Mouse (Mus musculus): ENCODE measurements around the gene Tmie. TPM values are rescaled to one million over a fixed set of nuclear protein-coding genes. Genes with fewer than 3 reads are reported as not detected.

Gene Tmie
- 0.61 and 1.1 TPM in 2 replicates for polyA plus RNA-seq (2012; rRNA removed)

GRCm38 (mm10) chr9:110879998-110880561 lies at the start of gene Tmie:
Gene Tmie (minus strand): TSS chr9:110880113.
- DNase-seq (ENCODE audit: low read depth) = peak; percentile 15
- TF ChIP-seq POLR2A (IDR thresholded peaks at IDR 0.05; ENCODE audit: borderline replicate concordance, extremely low read depth, insufficient read depth, insufficient read length, poor library complexity, severe bottlenecking) (no peak), CTCF (IDR thresholded peaks at IDR 0.05; ENCODE audit: borderline replicate concordance, extremely low read depth, insufficient read depth, insufficient read length) (no peak)

- DNase-seq (ENCODE audit: low read depth) = peak; percentile 77
- TF ChIP-seq CTCF (IDR thresholded peaks at IDR 0.05; ENCODE audit: borderline replicate concordance, extremely low read depth, insufficient read depth, insufficient read length) (peak; percentile 93), POLR2A (IDR thresholded peaks at IDR 0.05; ENCODE audit: borderline replicate concordance, extremely low read depth, insufficient read depth, insufficient read length, poor library complexity, severe bottlenecking) (no peak)
These were observed 42.8 kb upstream of the Tmie start for GRCm38 (mm10) chr9:110922759-110923158.

- no peak for DNase-seq (ENCODE audit: low read depth)
- TF ChIP-seq POLR2A (IDR thresholded peaks at IDR 0.05; ENCODE audit: borderline replicate concordance, extremely low read depth, insufficient read depth, insufficient read length, poor library complexity, severe bottlenecking) = no peak
- no peak for TF ChIP-seq CTCF (IDR thresholded peaks at IDR 0.05; ENCODE audit: borderline replicate concordance, extremely low read depth, insufficient read depth, insufficient read length)
These were observed 40.9 kb upstream of the Tmie start for GRCm38 (mm10) chr9:110920665-110921419.

- no peak for TF ChIP-seq POLR2A (IDR thresholded peaks at IDR 0.05; ENCODE audit: borderline replicate concordance, extremely low read depth, insufficient read depth, insufficient read length, poor library complexity, severe bottlenecking)
- TF ChIP-seq CTCF (IDR thresholded peaks at IDR 0.05; ENCODE audit: borderline replicate concordance, extremely low read depth, insufficient read depth, insufficient read length) = no peak
- DNase-seq (ENCODE audit: low read depth) = no peak
These were observed 36.9 kb upstream of the Tmie start, which contains the start of gene Fam240a for GRCm38 (mm10) chr9:110916786-110917185. Gene Fam240a (minus strand): TSS chr9:110916861.

- no peak for DNase-seq (ENCODE audit: low read depth)
- TF ChIP-seq CTCF (IDR thresholded peaks at IDR 0.05; ENCODE audit: borderline replicate concordance, extremely low read depth, insufficient read depth, insufficient read length) (no peak), POLR2A (IDR thresholded peaks at IDR 0.05; ENCODE audit: borderline replicate concordance, extremely low read depth, insufficient read depth, insufficient read length, poor library complexity, severe bottlenecking) (no peak)
These were observed 35.6 kb upstream of the Tmie start for GRCm38 (mm10) chr9:110915466-110915865.

- no peak for DNase-seq (ENCODE audit: low read depth)
- TF ChIP-seq POLR2A (IDR thresholded peaks at IDR 0.05; ENCODE audit: borderline replicate concordance, extremely low read depth, insufficient read depth, insufficient read length, poor library complexity, severe bottlenecking) = no peak
- TF ChIP-seq CTCF (IDR thresholded peaks at IDR 0.05; ENCODE audit: borderline replicate concordance, extremely low read depth, insufficient read depth, insufficient read length) = no peak
These were observed 34.8 kb upstream of the Tmie start for GRCm38 (mm10) chr9:110914631-110915236.

GRCm38 (mm10) chr9:110909371-110909967 lies 29.6 kb upstream of the Tmie start:
- TF ChIP-seq POLR2A (IDR thresholded peaks at IDR 0.05; ENCODE audit: borderline replicate concordance, extremely low read depth, insufficient read depth, insufficient read length, poor library complexity, severe bottlenecking) = no peak
- no peak for TF ChIP-seq CTCF (IDR thresholded peaks at IDR 0.05; ENCODE audit: borderline replicate concordance, extremely low read depth, insufficient read depth, insufficient read length)
- no peak for DNase-seq (ENCODE audit: low read depth)

GRCm38 (mm10) chr9:110908631-110909016 lies 28.7 kb upstream of the Tmie start:
- DNase-seq (ENCODE audit: low read depth) = no peak
- TF ChIP-seq CTCF (IDR thresholded peaks at IDR 0.05; ENCODE audit: borderline replicate concordance, extremely low read depth, insufficient read depth, insufficient read length) (no peak), POLR2A (IDR thresholded peaks at IDR 0.05; ENCODE audit: borderline replicate concordance, extremely low read depth, insufficient read depth, insufficient read length, poor library complexity, severe bottlenecking) (no peak)

GRCm38 (mm10) chr9:110907838-110908630 lies 28.1 kb upstream of the Tmie start:
- TF ChIP-seq CTCF (IDR thresholded peaks at IDR 0.05; ENCODE audit: borderline replicate concordance, extremely low read depth, insufficient read depth, insufficient read length) (no peak), POLR2A (IDR thresholded peaks at IDR 0.05; ENCODE audit: borderline replicate concordance, extremely low read depth, insufficient read depth, insufficient read length, poor library complexity, severe bottlenecking) (no peak)
- DNase-seq (ENCODE audit: low read depth) = no peak

- no peak for DNase-seq (ENCODE audit: low read depth)
- TF ChIP-seq CTCF (IDR thresholded peaks at IDR 0.05; ENCODE audit: borderline replicate concordance, extremely low read depth, insufficient read depth, insufficient read length) (no peak), POLR2A (IDR thresholded peaks at IDR 0.05; ENCODE audit: borderline replicate concordance, extremely low read depth, insufficient read depth, insufficient read length, poor library complexity, severe bottlenecking) (no peak)
These were observed 27.4 kb upstream of the Tmie start for GRCm38 (mm10) chr9:110907201-110907837.
